Mouse (Mus musculus): ENCODE data around the gene Gm7233. TPM values are rescaled to one million over a fixed set of nuclear protein-coding genes. Genes with fewer than 3 reads are reported as not detected.

The Gm7233 gene
- not detected in 2 replicates for polyA plus RNA-seq (2012; rRNA removed; ENCODE audit: low replicate concordance)

DNA sequence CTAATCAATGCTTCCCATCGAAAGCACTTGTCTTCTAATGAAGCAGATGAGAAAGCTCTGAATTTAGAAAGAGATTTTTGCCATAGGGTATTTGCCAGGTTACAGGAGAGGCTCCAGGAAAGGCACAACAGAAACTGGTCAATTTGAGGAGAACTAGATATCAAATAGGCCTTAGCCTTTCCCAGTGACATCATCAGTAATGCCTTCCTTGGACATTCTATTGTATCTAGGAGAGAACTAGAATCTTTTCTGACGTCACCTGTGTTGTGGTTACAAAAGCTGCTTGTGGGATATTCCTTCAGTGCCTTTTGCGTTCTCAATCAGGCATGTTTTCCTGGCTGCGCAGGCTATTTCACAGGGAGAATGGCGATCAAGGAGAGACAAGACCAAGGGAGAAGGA lies at the start of gene Gm7233:
Gene Gm7233, plus strand, starts transcription at position 301 of the 400 bp plus-strand sequence.

DNA sequence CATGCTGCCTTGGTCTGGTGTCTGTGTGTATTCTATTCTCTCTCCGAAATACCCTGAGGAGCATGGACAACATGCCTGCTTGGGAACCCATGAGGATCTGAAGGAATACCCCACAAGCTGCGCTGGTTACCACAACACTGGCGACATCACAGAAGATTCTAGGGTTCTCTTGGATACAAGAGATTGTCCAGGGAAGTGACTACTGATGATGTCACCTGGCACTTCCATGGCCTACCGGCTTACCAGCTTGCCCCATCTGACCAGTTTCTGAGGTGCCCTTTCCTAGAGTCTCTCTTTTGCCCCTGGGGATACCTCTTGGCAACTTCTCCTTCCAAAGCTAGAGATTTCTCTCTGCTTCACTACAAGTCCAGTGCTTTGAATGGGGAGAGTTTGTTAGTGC lies 55.5 kb downstream of the Gm7233 start, which contains the start of gene Gm8122:
Gene Gm8122, minus strand, starts transcription at position 101 of the 400 bp plus-strand sequence.

Other genes starting within 250 kb of the Gm7233 start
- not detected in 2 replicates for gene Gm8082, start 186.2 kb upstream of the Gm7233 start, polyA plus RNA-seq (2012; rRNA removed; ENCODE audit: low replicate concordance)
- not detected in 2 replicates for gene Gm10376, start 164.2 kb upstream of the Gm7233 start, polyA plus RNA-seq (2012; rRNA removed; ENCODE audit: low replicate concordance)
- gene Gm8094, start 103.2 kb upstream of the Gm7233 start, polyA plus RNA-seq (2012; rRNA removed; ENCODE audit: low replicate concordance): not detected in 2 replicates
- not detected in 2 replicates for gene Gm8104, start 79.3 kb upstream of the Gm7233 start, polyA plus RNA-seq (2012; rRNA removed; ENCODE audit: low replicate concordance)
- gene Gm8122, start 55.4 kb downstream of the Gm7233 start, polyA plus RNA-seq (2012; rRNA removed; ENCODE audit: low replicate concordance): not detected in 2 replicates
- not detected in 2 replicates for gene Gm8126, start 78.8 kb downstream of the Gm7233 start, polyA plus RNA-seq (2012; rRNA removed; ENCODE audit: low replicate concordance)
- gene Gm9732, start 95.2 kb downstream of the Gm7233 start, polyA plus RNA-seq (2012; rRNA removed; ENCODE audit: low replicate concordance): not detected in 2 replicates
- gene Gm8127, start 114.0 kb downstream of the Gm7233 start, polyA plus RNA-seq (2012; rRNA removed; ENCODE audit: low replicate concordance): not detected in 2 replicates
- gene 1700001F09Rik, start 167.9 kb downstream of the Gm7233 start, polyA plus RNA-seq (2012; rRNA removed; ENCODE audit: low replicate concordance): not detected in 2 replicates
- gene Gm8138, start 236.5 kb downstream of the Gm7233 start, polyA plus RNA-seq (2012; rRNA removed; ENCODE audit: low replicate concordance): not detected in 2 replicates

Data from subcutaneous adipose tissue, adult 2 months (tissue).